Mouse (Mus musculus): ENCODE data around the gene Cd5.

DNA sequence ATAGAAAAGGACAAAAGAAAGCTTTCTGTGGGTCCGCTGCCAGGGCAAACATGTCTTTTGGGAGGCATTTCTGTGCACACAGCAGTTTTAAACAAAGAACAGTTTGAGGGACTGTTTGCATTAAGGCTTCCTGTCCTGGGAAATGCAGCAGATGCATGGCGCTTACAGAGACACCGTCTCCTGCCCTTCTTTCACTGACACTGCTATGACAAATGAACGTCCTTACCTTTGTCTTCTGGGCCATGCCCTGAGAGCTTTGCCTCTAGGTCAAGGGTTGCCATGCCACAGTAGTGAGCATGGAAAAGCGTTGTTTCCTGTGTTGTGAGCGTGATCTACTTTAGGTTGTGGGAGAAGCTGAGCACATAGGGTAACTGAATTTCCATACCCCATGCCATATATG, 19.9 kb upstream of the Cd5 start:
- TF ChIP-seq CTCF (IDR thresholded peaks at IDR 0.05; ENCODE audit: control insufficient read depth, insufficient read depth, insufficient read length) (no peak), MYOG (IDR thresholded peaks at IDR 0.05; ENCODE audit: control insufficient read depth, extremely low read depth, insufficient read length) (no peak), USF1 (IDR thresholded peaks at IDR 0.05; ENCODE audit: low read depth) (no peak)

Measured in C2C12 (cell line).